Mouse (Mus musculus) adrenal gland, postnatal 14 days (tissue): ENCODE data around the gene Tex48. TPM values are rescaled to one million over a fixed set of nuclear protein-coding genes. Genes with fewer than 3 reads are reported as not detected.

Source experiments
- DNase-seq: peaks from one replicate; pipeline ENCODE4 v3.0.0; 2021; ENCODE audit warnings: mixed read lengths
- total RNA-seq: library from RNA; stranded (reverse); gene quantifications from 2 replicates; pipeline ENCODE4 v1.2.3, GENCODE M21; 2021

The Tex48 gene
- total RNA-seq, 1 experiment from 2014 or later: not detected

GRCm38 (mm10) chr4:63594459-63595110 is 27.6 kb downstream of the Tex48 start:
- DNase-seq: no peak

DNA sequence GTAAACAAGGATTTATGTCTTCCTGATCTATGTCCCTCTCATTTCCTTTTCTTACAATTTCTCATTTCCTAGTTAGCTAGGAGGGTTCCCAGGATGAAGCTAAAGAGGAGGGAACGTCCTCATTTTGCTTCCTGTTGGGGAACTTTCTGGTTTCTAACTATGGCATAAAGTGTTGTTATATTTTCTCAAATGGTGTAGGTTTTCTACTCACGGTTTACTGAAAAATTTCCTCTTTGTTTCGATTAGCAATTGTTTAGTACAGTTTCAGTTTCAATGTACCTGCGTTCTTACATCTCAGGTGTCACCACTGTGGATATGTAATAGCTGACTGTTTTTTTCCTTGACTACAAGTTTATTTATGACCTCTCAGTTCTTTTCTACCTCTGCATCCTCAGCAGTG is 31.7 kb downstream of the Tex48 start:
- DNase-seq: no peak

- DNase-seq: no peak
These were observed 32.2 kb downstream of the Tex48 start for GRCm38 (mm10) chr4:63589987-63590386.

DNA sequence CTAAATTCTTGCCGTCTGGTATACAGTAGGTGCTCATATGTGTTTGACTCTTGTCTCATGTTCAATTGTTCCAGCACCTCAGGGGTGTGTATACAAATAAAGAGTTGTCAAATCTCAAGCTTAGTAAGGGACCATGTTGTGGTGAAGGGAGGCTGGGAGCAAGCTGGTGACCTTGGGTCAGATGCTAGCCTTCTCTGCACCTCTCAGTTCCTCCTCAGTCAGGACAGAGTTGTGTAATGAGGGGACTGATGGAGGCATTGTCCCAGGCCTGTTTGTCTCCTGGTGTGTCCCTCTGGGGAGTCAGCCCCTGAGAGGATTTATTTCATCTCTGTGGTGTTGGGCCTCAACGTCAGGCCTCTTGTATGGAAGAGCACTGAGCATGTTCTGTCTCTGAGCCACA is 36.0 kb downstream of the Tex48 start:
- DNase-seq: no peak

DNA sequence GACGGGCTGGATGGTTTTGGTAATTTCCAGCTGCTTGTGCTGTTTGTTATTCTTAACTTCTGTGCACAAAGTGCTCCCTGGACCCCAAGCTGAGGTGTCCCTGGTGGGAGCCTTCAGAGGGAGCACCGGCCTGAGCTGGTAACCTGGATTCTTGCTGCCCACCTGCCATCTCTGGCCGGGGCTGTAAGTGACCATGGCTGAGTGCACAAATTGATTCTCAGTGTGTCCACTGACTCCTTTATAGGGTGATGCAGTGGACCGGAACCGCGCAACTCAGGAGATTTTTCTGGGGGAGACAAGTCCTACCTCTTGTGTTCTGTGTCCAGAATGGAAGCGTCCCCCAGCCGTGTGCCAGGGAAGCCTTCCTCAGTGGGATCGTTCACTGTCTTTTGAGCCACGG is 37.0 kb downstream of the Tex48 start:
- no peak for DNase-seq

DNA sequence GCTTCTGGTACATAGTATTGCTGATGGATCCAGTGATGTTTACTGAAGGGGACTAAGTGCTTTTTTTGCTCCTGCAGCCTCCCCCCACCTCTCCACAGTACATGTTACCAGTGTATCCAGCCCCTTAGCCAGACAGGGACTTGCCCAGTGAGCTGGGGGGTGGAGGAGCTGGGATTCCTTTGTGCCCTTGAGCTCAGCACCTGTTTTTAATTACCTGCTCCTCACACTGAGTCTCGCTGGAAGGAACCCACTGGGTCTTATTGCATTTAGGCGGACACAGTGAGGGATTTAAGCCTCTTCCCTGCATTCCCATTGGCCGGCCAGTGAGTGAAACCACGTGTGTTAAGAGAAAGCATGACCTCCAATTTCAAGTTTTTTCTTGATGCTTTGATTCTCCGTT is 39.6 kb downstream of the Tex48 start:
- no peak for DNase-seq

DNA sequence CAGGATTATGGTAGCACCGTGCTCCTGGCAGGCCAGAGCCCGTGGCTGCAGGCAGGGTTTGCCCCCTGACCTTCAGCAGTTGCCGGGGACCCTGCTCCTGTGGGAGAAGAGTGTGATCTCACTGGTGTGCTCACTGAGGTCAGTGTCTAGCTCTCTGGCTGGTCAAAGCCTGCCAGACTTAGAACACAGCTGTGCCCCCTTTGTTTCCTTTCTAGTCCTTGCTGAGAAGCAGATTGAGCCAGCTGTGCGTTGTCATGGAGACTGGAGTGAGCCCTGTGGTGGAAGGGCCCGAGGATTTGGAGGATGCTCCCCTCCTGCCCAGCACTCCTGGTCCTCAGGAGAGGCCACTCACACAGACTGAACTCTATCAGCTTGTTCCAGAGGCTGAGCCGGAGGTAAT is 42.1 kb downstream of the Tex48 start:
- no peak for DNase-seq

DNA sequence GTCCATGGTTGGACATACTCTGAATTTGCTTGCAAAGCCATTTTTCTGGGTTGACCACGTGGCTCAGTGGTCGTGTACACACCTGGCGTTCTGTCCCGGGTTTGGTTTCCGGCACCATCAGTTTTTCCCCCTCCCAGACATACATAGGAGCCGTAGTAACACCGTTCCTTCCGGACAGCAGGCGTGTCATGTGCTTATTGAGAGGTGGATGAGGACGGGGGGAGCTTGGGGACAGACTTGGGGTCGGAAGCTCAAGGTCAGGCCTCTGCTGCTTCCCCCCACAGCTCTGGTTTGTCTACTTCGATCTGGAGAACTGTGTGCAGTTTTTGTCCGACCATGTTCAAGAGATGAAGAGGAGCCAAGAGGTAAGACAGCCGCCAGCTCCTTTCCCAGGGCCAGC is 42.6 kb downstream of the Tex48 start:
- DNase-seq: no peak

DNA sequence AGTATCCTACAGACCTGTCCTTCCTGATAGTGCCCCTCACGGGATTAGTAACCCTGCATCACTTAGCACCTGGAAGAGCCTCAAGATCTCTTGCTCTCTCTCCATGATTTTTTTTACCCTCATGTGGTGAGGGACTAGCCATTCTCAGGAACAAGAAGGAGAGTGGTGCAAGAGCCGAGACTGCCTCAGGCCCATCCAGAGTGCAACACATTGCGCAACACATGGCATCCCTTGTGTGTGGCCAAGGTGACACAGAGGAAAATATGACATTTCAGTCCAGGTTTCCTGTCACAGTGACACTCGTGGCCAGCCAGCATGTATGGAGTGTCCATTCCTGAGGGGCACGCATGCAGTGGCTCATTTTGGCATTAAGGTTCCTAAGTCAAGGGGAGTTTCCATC is 49.6 kb downstream of the Tex48 start:
- peak; percentile 59 for DNase-seq

DNA sequence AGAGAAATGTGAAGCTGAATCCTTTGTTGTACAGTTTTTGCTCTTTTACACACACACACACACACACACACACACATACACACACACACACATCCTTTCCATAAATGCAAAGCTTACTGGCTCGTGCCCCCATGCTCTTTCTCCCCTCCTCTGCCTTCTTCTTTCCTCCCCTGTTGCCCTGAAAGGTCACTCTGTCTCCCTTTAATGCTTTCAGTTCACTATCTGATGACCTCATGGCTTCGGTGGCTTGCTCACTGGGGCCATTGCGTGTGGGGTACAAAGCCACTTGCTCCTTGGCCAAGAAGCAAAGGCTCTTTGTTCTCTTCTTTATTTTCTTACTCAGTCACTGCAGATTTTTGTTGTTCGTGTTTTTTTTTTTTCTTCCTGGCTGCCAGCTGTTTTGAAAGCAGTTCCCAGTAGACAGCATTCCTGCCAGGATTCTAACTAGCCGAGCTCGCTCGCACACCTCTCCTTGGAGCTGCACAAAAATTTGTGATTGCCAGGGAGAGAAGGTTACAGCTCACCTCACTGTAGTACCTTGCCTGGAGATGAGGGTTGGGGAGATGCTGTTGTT is 51.9 kb downstream of the Tex48 start:
- DNase-seq: peak; percentile 19

DNA sequence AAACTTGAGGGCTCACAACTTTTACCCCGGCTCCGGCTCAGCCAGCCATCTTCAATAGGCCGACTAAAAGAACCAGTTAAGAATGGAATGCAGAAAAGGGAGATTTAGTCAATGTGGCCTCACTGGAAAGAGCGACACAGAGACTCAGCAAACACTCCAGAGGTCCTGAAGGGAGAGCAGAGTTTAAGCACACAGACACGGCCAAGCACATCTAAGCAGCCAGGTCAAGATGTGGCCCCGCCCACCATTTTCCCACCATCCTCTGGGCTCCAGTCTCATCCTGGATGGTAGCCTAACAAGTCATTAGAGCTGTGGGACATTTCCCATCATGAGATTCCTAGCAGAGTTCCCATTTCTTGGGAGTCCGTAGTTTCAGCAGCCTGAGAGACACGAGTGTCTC is 52.9 kb downstream of the Tex48 start:
- DNase-seq: no peak

GRCm38 (mm10) chr4:63567712-63568390 is 54.4 kb downstream of the Tex48 start:
- no peak for DNase-seq

GRCm38 (mm10) chr4:63562742-63563141 is 59.5 kb downstream of the Tex48 start:
- no peak for DNase-seq

DNA sequence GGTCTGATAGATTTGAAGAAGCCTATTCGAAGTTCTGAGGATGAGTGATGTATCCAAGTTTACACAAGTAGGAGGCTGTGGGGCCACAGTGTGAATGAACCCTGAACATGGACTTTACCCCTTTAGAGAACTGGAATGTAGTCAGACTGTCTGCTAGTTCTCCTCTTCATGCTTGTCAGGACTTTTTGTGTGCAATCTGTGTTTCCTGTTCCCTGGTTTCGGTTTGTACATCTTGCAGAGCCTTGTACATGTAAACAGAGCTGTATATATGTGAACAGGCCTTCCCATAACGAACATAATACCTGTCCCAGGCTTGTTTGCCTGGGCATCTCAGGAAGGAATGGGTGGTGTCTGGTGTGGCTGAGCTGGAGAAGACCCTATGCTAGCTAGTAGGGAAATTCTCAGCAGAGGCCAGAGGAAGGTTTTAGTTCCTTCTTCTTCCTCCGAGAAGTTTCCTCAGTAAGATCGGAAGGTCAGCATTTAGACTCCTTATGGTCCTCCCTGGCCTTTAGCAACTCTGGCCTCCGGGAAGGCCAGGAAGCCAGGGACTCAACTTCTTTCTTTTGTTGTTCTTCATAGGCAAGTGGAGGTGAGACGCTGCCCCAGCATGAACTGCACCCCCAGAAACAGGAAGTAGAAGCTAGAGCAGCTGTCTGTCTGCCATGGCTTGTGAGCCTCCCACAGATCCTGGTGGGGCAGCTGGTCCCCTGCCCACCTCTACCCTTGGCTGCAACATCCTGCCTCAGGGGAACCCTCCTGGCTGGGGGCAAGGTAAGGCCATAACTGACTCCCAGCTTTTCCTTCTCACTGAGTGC is 60.2 kb downstream of the Tex48 start:
- DNase-seq: no peak

- peak; percentile 56 for DNase-seq
These were observed 62.1 kb downstream of the Tex48 start for GRCm38 (mm10) chr4:63560079-63560478.

GRCm38 (mm10) chr4:63559127-63559697 is 63.0 kb downstream of the Tex48 start:
- peak; percentile 29 for DNase-seq

- peak; percentile 91 for DNase-seq
These were observed 63.7 kb downstream of the Tex48 start, which contains the start of gene Tmem268 for GRCm38 (mm10) chr4:63558407-63559081. Tmem268 (plus strand) TSS chr4:63558781.

- peak; percentile 60 for DNase-seq
These were observed 64.8 kb downstream of the Tex48 start for GRCm38 (mm10) chr4:63557124-63558059.
